Mouse (Mus musculus) G1E (cell line): Measurements from ENCODE around the gene Poldip2.

Experiments used
- CTCF ChIP-seq: IDR thresholded peaks from 2 replicates; pipeline ENCODE4 v1.5.1; 2012; ENCODE audit warnings: low read depth, low read length, inconsistent platforms, mixed read lengths
- GATA1 ChIP-seq: IDR thresholded peaks from 2 replicates; pipeline ENCODE4 v1.6.1; 2012; ENCODE audit warnings: borderline replicate concordance, low read length, inconsistent platforms, mixed read lengths
- GATA2 ChIP-seq: IDR thresholded peaks from 2 replicates; pipeline ENCODE4 v1.6.1; 2012; ENCODE audit warnings: low read depth, low read length, inconsistent platforms, borderline replicate concordance
- POLR2AphosphoS5 ChIP-seq: IDR thresholded peaks from 2 replicates; pipeline ENCODE4 v1.6.1; 2012; ENCODE audit warnings: low read depth, low read length, inconsistent platforms; ENCODE audit not compliant: insufficient replicate concordance
- TAL1 ChIP-seq: conservative IDR thresholded peaks from 2 replicates; pipeline ENCODE4 v1.6.1; 2012; ENCODE audit warnings: low read depth, low read length, inconsistent platforms, mixed read lengths

- TF ChIP-seq CTCF (no peak), TAL1 (no peak), GATA1 (no peak), POLR2AphosphoS5 (no peak), GATA2 (no peak)
These were observed at the start of gene Poldip2, which contains the start of gene Tmem199 for GRCm38 (mm10) chr11:78512025-78512957.
